Mouse (Mus musculus) cerebellum, postnatal 36 days (tissue): ENCODE results near the gene Pik3r2.

Source experiments
- DNase-seq, 2 experiments: peaks; one replicate each; pipeline ENCODE4 v3.0.0; 2021 to 2022; ENCODE audit warnings: mixed read lengths in 2 of 2

Gene Pik3r2

GRCm38 (mm10) chr8:70756476-70757040 lies 20.0 kb downstream of the Pik3r2 start:
- DNase-seq, result peak in 1 of 2 experiments; percentile 3

- peak in 1 of 2 experiments; percentile 20 for DNase-seq
Observed at GRCm38 (mm10) chr8:70755661-70756475, 20.6 kb downstream of the Pik3r2 start.

GRCm38 (mm10) chr8:70754871-70755660 lies 21.4 kb downstream of the Pik3r2 start:
- peak; percentile 82 to 87 for DNase-seq

- peak; percentile 94 to 95 for DNase-seq
Observed at GRCm38 (mm10) chr8:70754043-70754870, 22.3 kb downstream of the Pik3r2 start, which contains the start of gene Rab3a. TSS of gene Rab3a (plus strand) at chr8:70754679.

- DNase-seq, result peak in 1 of 2 experiments; percentile 56
Observed at GRCm38 (mm10) chr8:70753151-70753550, 23.4 kb downstream of the Pik3r2 start.

GRCm38 (mm10) chr8:70752000-70752764 lies 24.3 kb downstream of the Pik3r2 start:
- DNase-seq, result peak; percentile 79 to 80

GRCm38 (mm10) chr8:70750128-70750680 lies 26.3 kb downstream of the Pik3r2 start:
- DNase-seq, result no peak

GRCm38 (mm10) chr8:70749097-70749674 lies 27.3 kb downstream of the Pik3r2 start:
- DNase-seq, result no peak

GRCm38 (mm10) chr8:70748246-70749096 lies 28.0 kb downstream of the Pik3r2 start:
- no peak for DNase-seq

- DNase-seq, result no peak
Observed at GRCm38 (mm10) chr8:70747211-70747890, 29.2 kb downstream of the Pik3r2 start.

GRCm38 (mm10) chr8:70746676-70747075 lies 29.8 kb downstream of the Pik3r2 start:
- no peak for DNase-seq

- DNase-seq, result no peak
Observed at GRCm38 (mm10) chr8:70745691-70746220, 30.8 kb downstream of the Pik3r2 start.

GRCm38 (mm10) chr8:70744806-70745205 lies 31.7 kb downstream of the Pik3r2 start:
- no peak for DNase-seq

- peak; percentile 34 to 40 for DNase-seq
Observed at GRCm38 (mm10) chr8:70743656-70744590, 32.6 kb downstream of the Pik3r2 start.

GRCm38 (mm10) chr8:70742981-70743655 lies 33.4 kb downstream of the Pik3r2 start:
- DNase-seq, result no peak

- DNase-seq, result no peak
Observed at GRCm38 (mm10) chr8:70742176-70742575, 34.3 kb downstream of the Pik3r2 start.

GRCm38 (mm10) chr8:70741661-70742060 lies 34.9 kb downstream of the Pik3r2 start:
- DNase-seq, result no peak
